Mouse (Mus musculus) small intestine, adult 2 months (tissue): ENCODE data around the gene 2310011J03Rik.

ENCODE experiments used
- CTCF ChIP-seq: fragments of 200-500 bp; IDR thresholded peaks from 2 replicates; pipeline ENCODE4 v1.5.1; 2012; ENCODE audit warnings: low read depth, mild to moderate bottlenecking, control low read depth, inconsistent platforms, low read length, moderate library complexity, mixed read lengths; ENCODE audit not compliant: insufficient replicate concordance, insufficient read length; ENCODE audit errors: extremely low read depth
- POLR2A ChIP-seq: fragments of 200-500 bp; IDR thresholded peaks from 2 replicates; pipeline ENCODE4 v1.6.1; 2012; ENCODE audit warnings: low read depth, mild to moderate bottlenecking, control low read depth, inconsistent platforms, low read length, moderate library complexity

DNA sequence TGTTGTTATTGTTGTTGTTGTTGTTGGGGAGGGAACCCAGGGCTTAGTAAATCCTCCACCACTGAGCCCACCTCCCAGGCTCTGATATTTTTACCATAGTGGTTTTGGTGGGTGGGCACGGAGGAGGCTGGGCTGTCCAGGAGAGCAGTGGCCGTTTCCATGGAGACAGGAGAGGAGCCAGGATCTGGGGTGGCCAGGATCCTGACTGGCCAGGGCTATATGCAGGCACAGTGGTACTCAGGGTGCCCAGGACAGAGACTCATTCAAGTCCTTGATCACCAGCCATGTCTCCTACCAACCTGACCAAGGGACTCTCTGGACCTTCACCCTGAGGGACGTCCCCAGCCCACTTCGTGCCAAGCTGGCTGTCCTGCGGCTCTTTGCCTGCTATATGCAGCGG, 43.4 kb upstream of the 2310011J03Rik start:
- no peak for TF ChIP-seq CTCF
- no peak for TF ChIP-seq POLR2A
